Mouse (Mus musculus): ENCODE results near the gene Akap5.

The Akap5 gene

DNA sequence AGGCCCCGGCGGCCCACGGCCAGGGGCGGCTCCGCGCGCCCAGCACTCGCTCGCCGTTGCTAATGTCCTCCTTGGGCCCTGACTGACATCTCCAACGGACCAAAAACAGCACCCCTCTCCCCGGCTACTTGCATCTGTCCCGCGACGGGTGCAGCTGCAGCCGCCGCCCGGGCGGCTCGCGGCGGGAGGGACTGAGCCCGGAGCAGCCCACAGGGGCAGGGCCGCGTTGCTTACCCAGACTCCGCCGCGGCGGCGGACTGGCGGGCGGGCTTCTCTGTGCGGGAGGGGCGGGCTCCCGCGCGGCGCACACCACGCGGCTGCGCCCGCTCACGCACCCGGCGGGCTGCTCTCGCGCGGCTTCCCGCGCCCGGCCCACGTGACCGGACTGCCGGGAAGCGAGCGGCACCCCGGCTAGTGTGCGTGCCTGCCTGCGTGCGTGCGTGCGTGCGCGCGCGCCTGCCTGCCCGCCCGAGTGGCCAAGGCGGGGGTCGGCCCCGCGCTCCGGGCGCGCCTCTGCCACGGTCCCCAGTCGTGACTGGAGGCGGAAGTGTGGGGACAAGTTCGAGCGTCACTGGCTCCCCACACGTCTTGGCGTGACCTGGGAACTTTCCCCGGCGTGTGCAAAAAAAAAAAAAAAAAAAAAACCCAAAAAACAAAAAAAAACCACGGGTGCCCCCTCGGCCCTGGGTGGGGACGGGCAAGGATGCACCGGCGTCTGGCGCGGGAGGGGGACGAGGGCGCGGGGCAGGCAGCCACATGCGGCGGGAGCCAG is 44.7 kb downstream of the Akap5 start, which contains the start of gene Zbtb25:
TSS of gene Zbtb25 (minus strand) at position 397 of the 772 bp plus-strand sequence.
- DNase-seq (ENCODE audit: low spot score in 2 of 2): peak; percentile 78 to 87

GRCm38 (mm10) chr12:76369978-76370830 is 45.5 kb downstream of the Akap5 start, which contains the start of gene Zbtb1:
Gene Zbtb1 (plus strand): TSS chr12:76370266.
- DNase-seq (ENCODE audit: low spot score in 2 of 2): peak; percentile 77 to 85

DNA sequence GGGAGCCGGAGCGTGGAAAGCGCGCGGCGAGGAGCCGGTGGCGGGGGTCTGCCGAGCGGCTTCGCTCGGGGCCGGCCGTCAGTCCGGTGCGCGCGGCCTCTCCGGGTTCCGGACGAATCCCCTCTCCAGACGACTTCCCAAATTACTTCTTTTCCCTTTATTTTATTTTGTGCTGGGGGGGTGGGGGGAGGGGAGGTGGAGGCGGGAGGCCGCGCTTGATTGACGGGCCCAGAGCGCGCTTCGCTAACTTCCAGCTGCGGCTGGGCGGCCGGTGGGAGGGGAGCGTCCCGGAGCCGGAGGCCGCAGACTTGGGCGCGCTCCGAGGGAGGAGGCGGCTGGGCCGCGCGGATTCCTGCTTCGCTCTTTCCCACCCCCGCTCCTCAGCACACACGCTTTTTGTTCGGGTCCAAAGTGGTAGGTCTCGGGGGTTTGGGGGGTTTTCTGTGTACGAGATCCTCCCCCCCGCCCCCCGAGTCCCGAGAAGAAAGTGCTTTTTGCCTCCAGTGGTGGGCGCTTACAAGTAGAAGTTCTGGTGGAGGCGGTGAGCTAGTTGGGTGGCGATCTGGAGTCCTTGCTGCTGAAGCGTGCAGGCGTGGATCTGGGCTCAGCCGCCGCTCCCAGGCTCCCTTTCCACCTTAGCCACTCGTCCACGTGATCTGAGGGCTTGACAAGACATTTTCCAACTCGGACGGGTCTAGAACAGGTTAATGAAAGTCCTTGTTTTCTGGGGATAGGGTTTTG is 46.3 kb downstream of the Akap5 start:
- peak; percentile 59 to 70 for DNase-seq (ENCODE audit: low spot score in 2 of 2)

DNA sequence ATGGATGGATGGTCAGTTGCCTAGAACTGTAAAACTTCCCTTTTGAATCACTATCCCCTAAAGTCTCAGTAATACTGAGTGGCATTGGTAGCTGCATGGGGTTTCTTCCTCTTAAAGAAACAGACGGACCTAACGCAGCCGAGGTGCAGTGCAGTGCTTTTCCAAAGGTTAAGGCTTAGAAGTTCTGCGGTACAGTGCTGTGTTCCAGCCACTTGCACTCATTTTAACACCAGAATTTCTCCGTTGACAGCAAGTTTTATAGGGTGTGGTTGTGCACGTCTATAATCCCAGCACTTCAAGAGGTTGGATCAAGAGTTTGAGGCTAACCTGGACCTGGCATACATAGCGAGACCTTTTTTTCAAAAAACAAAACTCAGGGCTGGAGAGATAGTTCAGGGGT is 47.4 kb downstream of the Akap5 start:
- no peak for DNase-seq (ENCODE audit: low spot score in 2 of 2)

DNA sequence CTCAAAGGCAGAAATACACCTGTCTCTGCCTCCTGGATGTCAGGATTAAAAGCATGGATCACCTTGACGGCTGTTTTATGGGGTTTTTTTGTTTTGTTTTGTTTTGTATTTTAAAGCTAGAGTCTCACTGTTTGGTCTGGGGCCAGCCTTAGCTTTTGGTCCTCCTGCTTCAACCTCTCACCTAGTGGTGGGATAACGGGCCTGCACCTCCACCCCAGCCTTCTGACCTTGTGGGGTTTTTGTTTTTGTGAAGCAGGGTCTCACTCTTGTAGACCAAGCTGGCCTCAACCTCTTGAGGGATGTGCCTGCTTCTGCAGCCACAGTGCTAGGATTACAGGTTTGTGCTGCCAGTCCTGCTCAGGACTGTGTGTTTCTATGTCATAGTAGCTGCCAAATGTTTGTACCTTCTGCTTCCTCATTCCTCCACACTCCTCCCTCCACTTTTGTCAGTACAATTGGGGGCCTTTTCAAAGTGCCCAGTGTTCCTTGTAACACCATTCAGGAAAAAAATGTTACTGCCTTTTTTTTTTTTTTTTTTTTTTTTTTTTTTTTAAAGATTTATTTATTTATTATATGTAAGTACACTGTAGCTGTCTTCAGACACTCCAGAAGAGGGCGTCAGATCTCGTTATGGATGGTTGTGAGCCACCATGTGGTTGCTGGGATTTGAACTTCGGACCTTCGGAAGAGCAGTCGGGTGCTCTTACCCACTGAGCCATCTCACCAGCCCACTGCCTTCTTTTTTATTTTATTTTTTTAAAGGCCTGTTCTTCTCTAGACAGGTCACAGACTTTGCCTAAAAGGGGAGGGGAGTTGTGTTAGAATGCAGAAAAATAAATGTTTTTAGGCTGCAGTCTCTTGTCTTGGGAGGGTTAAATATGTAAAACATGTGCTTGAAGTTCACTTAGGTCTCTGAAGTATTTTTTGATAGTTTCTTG is 48.5 kb downstream of the Akap5 start:
- DNase-seq (ENCODE audit: low spot score in 2 of 2): no peak

- DNase-seq (ENCODE audit: low spot score in 2 of 2): no peak
Observed at GRCm38 (mm10) chr12:76373991-76374390, 49.3 kb downstream of the Akap5 start.

- no peak for DNase-seq (ENCODE audit: low spot score in 2 of 2)
Observed at GRCm38 (mm10) chr12:76374911-76375310, 50.2 kb downstream of the Akap5 start.

- DNase-seq (ENCODE audit: low spot score in 2 of 2): no peak
Observed at GRCm38 (mm10) chr12:76375506-76375905, 50.8 kb downstream of the Akap5 start.

- DNase-seq (ENCODE audit: low spot score in 2 of 2): no peak
Observed at GRCm38 (mm10) chr12:76376649-76377048, 52.0 kb downstream of the Akap5 start.

- no peak for DNase-seq (ENCODE audit: low spot score in 2 of 2)
Observed at GRCm38 (mm10) chr12:76377059-76377458, 52.4 kb downstream of the Akap5 start.

- no peak for DNase-seq (ENCODE audit: low spot score in 2 of 2)
Observed at GRCm38 (mm10) chr12:76377726-76378125, 53.0 kb downstream of the Akap5 start.

- no peak for DNase-seq (ENCODE audit: low spot score in 2 of 2)
Observed at GRCm38 (mm10) chr12:76378556-76378955, 53.9 kb downstream of the Akap5 start.

DNA sequence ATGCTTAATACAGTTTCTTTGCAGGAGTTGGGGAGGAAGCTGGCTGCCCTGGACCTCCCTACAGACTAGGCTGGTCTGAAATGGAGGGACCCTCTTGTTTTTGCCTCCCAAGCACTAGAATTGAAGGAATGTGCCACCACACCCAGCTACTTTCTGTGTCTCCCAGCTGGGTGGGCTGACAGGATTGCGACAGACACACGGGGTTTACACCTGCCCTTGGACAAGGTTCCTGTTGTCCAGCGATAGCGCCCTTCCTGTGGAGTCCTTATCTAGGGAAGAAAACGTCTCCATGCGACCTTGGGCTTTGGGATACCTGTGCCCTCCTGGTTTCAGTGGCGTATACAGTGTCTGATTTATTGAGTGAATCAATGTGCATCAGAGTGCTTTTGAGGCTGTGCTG is 55.5 kb downstream of the Akap5 start:
- DNase-seq (ENCODE audit: low spot score in 2 of 2): no peak

Measured in right cerebral cortex, adult 2 months (tissue).